Mouse (Mus musculus) cerebellum, adult 11 months (tissue): Measurements from ENCODE around the gene Fxr2.
A peak's percentile ranks its signal among the peaks of the same experiment; 100 is the strongest.

Source experiments
- DNase-seq: peaks from one replicate; pipeline ENCODE4 v3.0.0; 2022

Gene Fxr2

DNA sequence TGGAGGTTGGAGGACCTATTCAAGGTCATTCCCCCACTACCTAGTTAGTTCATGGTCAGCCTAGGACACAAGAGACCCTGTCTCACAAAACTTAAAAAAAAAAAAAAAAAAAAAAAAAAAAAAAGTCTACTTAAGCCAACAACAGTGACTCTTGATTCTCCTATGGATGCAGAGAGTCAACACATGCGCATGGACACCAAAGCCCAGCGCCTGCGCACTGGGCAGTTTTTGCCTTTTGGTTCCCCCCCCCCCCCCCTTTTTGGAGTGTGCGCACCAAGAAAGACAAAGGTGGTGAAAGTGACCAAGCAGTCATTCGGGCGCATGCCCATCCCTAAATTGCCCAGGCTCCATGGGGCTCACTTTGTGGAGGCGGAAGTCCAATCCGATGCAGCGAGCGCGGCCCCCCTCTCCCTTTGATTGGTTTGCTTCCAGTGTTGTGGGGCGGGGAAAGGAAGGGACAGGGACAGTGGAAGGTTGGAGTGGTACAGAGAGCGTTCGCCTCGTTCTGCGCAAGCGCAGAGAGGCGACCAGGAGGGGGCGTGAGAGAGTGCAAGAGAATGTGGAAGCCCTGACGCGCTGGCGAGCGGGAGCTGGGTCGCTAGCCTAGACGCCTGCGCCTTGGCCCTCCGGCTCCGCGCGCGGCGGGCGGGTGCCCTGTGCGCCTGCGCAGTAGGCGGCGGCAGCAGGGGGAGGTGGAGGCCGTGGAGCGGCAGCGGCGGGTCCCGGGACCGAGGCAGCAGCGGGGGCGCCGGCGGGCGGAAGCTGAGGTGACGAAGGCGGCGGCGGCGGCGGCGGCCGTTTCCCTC, at the start of gene Fxr2:
Gene Fxr2 (plus strand): TSS at position 707 of the 806 bp plus-strand sequence.
- DNase-seq: peak; percentile 100

DNA sequence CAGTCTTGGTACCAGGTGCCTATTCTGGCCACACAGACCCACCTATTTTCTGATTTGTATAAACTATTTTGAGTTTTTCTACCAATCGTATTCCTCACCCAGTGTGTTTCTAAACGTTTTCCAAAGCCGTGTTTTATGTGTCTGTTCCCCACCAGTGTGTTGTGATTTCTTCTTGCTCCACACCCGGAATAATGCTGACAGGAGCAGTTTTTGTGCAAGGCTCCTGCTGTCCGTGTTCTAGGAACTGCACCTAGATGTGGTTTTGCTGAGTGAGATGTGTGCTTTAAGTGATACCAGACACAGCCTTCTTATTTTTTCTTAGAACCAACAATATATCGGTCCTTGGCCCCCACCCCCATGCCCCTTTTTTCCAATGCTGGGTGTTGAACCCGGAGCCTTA, 48.8 kb upstream of the Fxr2 start:
- no peak for DNase-seq

DNA sequence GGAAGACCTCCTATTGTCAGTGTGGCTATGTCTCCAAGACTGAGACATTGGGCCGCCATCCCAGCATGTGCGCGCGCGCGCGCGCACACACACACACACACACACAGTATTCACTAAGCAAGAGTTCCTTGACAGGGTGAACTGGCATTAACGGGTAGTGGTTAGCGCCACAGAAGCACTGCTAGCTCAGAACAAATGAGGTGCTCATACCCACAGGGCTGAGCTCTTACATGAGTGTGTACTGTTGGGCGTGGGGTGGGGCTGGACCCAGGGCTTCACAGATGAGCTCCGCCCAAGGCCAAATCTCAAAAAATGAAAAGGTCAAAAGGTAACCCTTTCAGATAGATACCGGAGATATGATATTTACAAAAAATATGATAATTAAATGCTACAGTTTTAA, 47.9 kb upstream of the Fxr2 start:
- no peak for DNase-seq

DNA sequence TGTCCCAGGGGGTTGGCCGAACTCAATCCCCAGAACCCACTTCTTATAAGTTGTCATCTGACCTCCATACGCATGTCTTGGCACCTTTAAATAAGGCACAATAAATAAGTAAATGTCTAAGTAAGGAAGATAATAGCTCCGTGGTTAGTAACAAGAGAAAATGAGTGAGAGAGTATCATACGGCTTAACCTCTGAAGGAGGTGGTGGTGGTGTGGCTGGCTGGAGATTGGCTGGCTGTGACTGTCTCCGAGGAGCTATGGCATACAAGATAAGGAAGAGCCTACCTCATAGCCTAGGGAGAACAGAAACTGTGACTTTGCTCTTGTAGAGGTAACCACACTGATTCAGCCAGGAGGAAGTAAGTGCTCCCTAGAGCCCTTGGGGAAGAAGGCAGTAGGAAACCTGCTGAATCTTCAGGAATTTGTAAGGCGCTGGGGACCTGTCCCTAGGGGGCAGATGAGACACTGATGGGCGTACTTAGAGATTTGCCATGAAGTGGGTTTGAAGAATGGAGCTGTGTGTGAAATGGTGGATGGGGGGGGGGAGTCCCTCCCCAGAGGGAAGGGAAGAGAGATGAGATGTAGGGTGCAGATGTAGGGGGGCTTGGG, 47.0 kb upstream of the Fxr2 start:
- no peak for DNase-seq

DNA sequence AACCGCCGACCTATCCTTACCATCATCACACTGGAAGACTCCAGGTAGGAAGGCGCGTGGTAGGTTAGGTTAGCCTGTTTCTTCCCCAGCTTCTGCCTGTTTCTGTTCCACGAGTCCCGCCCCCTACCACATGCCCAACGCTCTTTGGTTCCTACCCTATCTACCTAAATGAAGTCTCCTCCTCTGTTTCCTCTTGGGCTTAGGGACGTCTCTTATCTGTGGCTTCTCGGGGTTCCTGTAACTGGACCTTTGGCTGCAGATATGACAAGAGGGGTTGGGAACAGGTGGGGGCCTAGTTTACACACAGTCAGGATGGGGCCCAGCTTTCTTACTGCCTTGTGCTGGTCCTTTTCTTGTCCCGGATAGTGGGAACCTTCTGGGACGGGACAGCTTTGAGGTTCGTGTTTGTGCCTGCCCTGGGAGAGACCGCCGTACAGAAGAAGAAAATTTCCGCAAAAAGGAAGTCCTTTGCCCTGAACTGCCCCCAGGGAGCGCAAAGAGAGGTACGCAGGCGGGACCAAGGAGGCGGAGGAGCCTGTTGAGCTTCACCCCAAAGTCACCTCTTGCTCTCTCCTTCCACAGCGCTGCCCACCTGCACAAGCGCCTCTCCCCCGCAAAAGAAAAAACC, 43.5 kb upstream of the Fxr2 start:
- DNase-seq: no peak

DNA sequence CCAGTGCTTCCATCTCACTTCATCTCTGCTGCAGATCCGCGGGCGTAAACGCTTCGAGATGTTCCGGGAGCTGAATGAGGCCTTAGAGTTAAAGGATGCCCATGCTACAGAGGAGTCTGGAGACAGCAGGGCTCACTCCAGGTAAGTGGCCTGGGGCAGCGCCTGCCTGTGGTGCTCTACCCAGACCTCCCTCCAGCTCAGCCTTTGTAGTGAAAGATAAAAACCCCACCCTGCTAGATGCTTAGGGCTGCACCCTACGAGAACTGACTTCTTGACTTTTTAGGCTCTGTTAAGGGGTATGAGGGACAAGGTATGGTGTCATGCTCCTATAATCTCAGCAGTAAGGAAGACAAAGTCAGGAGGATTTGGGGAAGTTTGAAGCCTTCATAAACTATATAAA, 42.2 kb upstream of the Fxr2 start:
- no peak for DNase-seq

DNA sequence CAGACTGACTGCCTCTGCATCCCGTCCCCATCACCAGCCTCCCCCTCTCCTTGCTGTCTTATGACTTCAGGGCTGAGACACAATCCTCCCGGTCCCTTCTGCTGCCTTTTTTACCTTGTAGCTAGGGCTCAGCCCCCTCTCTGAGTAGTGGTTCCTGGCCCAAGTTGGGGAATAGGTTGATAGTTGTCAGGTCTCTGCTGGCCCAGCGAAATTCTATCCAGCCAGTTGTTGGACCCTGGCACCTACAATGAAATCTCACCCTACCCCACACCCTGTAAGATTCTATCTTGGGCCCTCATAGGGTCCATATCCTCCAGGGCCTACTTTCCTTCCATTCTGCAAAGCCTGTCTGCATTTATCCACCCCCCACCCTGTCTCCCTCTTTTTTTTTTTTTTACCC, 41.4 kb upstream of the Fxr2 start:
- DNase-seq: no peak

DNA sequence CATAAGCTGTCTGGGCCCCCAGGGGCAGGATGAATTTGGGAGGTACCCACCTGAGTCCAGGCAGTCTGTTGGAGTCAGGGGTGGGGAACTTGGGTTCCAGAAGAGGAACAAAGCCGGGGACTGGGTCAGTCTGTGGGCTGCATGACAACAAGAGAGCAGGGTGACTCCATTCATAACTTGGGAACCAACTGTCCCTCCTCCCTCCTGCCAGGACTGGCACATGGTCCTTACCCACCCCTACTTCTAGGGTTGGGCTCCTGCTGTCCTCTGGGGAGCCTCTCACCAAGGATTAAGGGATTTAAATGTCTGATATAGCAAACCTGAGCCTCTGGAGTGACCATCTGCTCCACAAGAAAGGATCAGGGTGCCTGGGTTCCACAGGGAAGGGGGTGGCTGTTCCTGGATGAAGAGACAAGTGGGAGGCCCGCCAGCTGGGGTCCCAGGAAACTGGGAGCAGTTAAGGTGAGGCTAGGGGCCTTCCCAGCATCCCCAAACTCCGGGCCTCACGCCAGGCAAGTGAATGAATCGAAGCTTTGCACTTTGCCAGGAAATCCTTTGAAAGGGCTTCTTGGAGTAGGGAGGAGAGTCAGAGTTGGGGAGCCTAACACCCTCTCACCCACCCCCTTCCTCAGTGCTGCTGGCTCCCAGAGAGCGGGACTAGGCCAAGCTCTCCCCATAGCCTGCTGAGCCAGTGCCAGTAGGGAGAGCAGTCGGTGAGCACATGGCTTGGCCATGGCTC, 40.7 kb upstream of the Fxr2 start:
- peak; percentile 49 for DNase-seq

DNA sequence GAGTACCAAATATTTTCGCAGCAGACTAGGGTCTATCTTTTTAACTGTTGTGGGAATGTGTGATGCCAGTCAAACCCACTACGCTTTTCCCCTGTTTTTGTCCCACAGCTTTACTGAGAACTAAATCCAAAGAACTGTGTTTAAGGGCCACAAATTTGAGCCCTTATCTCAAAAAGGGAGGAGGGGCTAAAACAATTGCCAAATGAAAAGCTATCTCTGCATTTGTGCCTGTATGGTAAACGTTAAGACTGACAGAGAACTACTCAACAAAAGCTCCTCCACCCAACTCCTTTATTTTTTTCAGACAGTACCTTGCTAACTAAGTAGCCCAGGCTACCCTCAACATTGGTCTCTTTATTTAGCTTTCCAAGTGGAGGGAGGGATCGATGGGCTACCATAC, 40.0 kb upstream of the Fxr2 start:
- DNase-seq: no peak

DNA sequence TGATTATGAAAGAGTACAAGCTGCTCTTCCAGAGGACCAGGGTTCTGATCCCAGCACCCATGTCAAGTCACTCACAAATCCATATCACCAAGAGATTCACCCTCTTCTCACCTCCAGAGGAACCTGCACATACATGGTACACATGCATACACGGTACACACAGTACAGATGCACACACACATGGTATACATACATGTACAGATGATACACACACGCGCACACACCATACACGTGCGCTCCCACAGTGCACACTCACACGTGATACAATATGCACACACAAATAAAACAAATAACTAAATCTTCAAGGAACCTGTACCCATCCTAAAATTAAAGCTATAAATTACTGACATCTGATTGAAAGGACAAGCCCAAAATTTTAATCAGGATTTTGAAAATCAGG, 37.9 kb upstream of the Fxr2 start:
- DNase-seq: no peak

DNA sequence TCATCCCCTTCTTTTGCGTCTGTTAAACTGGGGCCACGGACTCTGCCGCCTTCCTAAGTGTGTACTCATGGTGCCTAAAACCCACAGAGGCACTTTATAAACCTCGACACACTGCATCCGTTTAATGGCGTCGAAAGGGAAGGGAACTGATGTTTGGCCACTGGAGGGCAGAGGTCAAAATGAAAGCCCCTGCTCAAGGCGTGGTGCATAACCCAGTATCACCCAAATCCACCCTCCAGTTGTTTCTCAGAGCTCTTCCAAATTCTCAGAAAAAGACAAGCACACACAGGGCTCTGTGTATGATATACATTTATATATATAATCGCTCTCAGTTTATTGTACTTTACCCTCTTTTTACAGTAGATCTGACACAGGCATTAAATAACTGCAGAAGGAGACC, 33.4 kb upstream of the Fxr2 start:
- DNase-seq: no peak

DNA sequence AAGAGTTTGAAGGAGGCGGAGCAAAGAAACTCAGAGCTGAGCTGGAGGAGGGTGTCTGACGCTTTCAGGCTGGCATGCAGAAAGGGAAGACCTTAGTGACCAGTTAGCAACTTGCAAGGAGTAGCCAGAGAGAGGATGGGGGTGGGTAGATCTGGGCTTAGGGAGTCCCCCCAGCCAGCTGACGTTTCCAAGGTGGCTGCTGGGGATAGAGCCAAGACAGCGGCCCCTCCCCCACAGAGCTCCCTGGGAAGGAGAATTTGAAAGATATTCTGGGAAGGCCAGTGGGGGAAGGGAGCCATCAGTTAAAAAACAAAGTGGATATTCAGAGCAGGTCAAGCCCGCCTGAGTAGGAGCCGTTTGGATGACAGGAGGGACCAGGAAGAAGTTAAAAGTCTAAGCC, 32.7 kb upstream of the Fxr2 start:
- peak; percentile 53 for DNase-seq

DNA sequence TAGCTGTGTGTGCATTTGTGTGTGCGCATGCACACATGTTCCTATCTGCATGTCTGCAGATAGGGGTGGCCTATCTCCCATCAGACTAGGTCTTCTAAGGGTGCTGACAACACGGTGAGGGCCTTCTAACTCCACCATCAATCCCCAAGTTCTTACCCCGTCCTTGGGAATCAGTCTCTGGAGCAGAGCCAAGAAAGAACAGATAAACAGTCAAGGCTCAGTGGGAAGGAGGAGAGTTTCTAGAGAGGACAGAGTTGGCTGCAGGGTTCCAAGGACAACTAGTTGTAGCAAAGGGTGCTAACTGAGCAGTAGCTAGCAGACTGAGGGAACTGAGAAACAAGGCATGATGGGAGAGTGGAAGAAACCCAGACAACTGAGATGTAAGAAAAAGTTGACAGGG, 31.0 kb upstream of the Fxr2 start:
- DNase-seq: no peak

DNA sequence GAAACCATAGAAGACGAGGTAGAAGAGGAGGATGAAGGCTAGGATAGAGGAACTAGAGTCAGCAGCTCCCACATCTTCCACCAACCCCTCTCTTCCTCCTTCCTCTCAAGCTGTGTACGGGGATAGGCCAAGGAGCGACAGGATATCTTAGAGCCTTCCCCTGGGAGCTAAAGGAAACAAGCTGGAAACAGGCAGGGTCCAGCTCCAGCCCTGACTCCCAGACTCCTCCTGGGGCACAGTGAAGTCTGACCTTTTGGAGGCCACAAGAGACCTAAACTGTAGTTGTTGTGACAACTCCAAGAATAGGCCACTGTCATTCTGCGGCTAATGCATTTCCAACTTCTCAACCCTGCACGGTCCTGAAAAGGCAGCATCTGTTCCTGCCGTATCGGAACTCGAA, 29.3 kb upstream of the Fxr2 start:
- no peak for DNase-seq

DNA sequence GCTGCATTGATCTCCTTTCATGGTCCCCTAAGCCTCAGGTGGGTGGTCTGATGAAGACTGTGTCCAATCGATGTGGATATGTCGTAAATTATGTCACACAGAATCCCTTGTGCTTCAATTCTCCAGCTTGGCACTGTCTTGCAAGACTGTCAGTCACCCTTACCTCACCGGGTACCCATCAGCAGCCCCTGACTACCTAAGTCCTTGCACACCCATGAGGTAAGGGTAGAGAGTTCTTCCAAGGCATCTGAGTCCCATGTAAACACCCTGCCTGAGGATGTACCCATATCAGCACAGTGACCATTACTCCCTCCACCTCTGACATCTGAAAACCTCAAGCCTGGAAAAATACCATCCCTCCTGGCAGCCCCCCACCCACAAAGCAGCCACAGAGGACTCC, 28.4 kb upstream of the Fxr2 start:
- DNase-seq: no peak

DNA sequence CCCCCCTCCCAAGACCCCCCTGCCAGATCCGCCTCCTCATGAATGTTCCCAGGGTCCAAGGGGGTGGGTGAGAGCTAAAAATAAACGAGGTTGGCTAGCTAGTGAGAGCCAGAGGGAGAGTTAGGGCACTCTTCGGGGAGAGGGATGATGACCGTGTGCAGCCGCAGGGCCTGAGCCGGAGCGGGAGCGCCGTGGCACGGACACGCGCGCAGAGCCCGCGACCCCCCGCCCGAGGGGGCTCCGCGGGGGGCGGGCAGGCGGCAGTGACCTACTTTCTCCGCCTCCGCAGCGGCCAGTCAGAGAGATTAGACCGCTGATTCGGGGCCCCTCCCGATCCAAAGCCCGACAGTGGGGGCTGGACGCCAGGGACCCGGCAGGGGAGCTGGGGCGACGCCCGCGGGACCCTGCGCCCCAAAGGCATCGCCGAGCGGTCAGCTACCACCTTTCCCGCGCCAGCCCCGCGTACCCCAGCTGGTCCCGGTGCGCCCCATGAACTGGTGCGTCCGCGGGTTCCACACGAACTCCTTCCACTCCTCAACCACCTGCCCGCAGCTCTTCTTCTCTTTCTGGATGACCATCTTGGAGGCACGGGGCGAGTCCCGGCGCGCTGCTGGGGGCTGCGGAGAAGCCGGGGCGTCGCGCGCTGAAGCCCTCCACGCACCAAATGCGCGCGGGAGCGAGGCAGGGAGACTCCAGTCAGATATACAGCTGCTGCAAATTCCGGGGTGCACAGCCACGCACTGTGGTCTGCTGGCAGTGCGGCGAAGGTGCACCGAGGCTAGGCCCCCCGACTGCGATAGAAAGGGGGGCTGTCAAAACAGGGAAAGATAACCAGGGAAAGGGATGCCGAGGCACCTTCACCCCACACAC, 27.8 kb upstream of the Fxr2 start:
- DNase-seq: peak; percentile 83

DNA sequence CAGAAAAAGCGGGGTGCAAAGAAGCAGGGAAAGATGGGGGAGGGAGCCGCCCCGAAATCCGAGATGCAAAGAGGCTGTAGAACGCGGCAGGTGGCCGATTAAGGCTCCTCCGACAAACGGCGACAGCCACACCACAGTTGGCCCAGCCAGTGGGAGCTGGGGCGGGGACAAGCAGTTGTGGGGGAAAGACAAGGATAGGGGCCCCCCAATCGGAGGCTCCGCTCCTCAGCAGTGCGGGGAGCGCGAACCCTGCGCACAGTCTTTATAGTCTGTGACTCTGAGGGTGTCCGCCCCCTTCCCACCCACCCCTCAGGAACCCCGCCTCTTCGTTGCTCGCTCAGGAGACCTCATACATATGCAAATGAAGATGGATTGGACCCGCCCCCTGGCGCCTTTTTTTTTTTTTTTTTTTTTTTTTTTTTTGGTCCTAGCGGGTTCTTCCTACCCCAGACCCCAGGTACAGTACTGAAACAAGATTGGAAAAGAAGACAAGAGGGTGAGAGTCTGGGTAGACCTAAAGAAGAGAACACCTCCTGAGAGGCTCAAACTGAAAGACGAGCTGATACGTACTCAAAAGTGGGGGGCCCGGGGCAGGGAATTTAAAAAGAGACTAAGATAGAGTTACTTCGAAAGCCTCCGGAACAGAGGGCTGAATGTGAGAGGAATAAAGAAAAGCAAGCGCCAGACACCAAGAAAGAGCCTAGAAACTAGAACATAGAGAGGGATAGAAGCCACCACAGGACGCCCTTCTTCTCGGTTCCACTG, 26.9 kb upstream of the Fxr2 start, which contains the start of gene Atp1b2:
Gene Atp1b2 (minus strand): TSS at position 217 of the 765 bp plus-strand sequence.
- DNase-seq: peak; percentile 89

DNA sequence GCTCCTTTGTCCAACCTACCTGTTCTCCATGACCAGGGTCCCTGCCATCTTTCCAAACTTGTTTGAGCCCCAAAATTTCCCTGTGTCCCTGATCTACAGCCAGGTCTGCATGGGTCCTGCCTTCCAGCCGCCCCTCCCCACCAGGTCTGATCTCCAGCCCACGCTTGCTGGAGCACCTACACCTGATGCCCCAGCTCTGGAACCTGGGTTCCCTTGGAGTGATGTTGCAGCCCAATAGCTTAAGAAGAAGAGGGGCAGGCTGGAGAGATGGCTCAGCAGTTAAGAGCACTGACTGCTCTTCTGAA, 26.3 kb upstream of the Fxr2 start:
- no peak for DNase-seq

DNA sequence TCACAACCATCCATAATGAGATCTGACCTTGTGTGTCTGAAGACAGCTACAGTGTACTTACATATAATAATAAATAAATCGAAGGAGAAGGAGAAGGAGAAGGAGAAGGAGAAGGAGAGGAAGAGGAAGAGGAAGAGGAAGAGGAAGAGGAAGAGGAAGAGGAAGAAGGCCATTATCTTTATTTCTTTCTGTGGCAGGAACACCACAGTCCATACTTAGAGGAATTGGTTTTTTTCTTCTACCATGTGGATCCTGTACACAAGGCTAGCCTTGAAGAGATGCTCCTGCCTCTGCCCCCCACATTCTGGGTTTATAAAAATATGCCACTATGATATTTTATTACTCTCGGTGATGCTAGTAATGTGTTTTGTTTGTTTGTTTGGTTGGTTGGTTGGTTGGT, 26.0 kb upstream of the Fxr2 start:
- no peak for DNase-seq

DNA sequence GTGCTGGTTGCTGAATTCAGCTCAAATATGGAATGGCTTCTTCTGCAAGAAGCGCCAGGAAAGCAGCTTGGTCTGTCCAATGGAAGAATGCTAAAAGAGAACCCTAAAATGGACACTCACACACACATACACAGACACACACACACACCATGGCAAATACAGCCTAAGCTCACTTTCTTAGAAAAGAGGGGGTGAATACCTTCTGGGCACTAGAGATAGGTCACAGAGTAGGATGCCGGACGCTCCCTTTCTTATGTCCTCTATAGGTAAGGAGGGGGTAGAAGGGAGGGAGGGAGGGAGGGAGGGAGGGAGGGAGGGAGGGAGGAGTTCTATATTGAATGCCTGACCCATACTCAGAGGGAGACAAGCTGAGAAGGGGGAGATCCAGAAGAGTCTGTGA, 24.3 kb upstream of the Fxr2 start:
- no peak for DNase-seq

DNA sequence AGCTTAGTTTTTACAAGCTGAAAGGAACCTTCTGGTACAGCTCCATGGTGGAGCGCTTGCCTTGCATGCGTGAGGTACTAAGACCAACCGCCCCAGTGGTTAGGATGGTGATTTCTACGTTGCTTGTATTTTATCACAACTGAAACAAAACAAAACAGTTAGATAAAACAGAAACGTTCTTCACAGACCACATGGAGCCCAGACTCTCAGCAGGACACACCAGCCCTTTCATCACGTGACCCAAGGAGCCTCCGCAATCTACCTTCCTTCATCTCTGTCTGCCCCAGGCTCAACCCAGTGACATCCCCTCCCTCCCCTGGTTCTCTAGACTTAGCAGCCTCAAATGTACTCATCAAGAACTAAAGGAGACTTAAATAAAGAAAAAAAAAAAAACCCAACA, 23.4 kb upstream of the Fxr2 start:
- DNase-seq: no peak

DNA sequence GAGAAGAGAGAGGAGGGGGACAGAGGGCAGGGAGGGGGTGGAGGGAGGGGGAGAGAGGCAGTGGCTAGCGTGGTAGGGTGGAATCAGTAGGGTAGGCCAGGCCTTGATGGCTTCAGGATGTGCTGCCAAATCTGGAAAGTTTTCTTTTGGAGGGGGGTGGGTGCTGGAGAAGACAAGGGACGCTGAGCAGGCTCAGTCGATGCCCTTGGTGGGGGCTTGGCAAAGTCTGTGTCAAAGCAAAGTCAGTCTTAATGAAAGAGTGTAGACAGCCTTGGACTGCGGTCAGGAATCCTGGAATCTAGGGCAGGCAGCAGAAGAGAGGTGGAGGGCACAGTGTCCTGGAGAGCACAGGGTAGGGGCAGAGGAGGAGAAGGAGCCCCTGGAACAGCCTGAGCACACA, 21.9 kb upstream of the Fxr2 start:
- no peak for DNase-seq
